Mouse (Mus musculus) liver, postnatal 0 days (tissue): ENCODE data around the gene Ccnl1.

Source experiments
- CTCF ChIP-seq: sonication (generic); IDR thresholded peaks from 2 replicates; pipeline ENCODE4 v1.5.1; 2016; ENCODE audit warnings: antibody characterized with exemption, low read depth
- EP300 ChIP-seq: IDR thresholded peaks from 2 replicates; pipeline ENCODE4 v1.6.1; 2016; ENCODE audit warnings: antibody characterized with exemption, low read depth, mild to moderate bottlenecking

DNA sequence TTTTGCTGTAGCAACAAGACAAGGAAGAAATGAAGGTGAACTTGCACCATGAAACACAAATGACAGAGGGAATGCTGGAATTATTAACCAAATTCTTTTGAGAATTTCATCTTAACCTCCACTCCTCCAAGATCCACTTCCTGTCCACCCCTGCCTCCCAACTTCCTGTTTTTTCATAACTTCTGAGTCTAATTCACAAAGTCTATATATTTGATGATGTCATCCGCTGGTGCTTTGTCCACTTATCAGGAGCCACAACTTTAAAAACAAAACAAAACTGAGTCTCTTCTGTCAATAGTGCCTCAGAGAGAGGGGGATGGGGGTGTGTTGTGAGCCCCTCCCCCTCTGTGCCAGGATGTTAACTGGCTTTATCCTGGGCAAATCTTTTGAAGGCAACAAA lies 17.0 kb downstream of the Ccnl1 start:
- no peak for TF ChIP-seq CTCF
- TF ChIP-seq EP300: no peak
